Mouse (Mus musculus): ENCODE measurements around the gene Mkln1. TPM values are rescaled to one million over a fixed set of nuclear protein-coding genes. Genes with fewer than 3 reads are reported as not detected.

Gene Mkln1
- polyA plus RNA-seq, 1 experiment from 2014 or later, result 152 TPM

DNA sequence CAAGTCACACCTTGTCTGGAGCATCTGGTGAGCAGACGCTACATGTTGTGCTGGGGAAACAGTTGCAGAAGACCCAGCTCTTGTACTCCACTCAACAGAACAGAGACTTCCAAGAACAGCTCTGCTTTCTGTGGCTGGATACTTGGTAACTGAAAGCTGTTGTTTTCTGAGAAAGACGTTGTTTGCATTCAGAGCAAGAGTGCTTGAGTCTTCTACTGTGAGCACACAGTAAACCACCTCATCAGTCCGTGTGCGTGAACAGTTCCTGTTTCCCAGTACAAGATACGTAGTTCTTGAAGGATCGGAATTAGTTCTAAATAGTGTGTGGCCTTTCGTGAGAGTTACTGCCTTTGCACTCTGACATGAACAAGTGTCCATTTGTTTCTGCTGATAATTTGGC is 91.4 kb downstream of the Mkln1 start:
- ATAC-seq (replicated peaks), result no peak
- no peaks in the 10 kb centered on the region for H3K4me1 ChIP-seq
- H3K9ac ChIP-seq (replicated peaks), result no peak overlapping the region
- no peak overlapping the region for H3K4me2 ChIP-seq (replicated peaks)
- no peaks in the 10 kb centered on the region for H3K27me3 ChIP-seq
- H3K9me3 ChIP-seq, result no peaks in the 10 kb centered on the region
- WGBS, result 91% methylated on average over 7 of the region's 7 CpGs
- no peak overlapping the region for H3K4me3 ChIP-seq
- peaks cover 23% of the 10 kb centered on the region for H3K36me3 ChIP-seq
- H3K27ac ChIP-seq (replicated peaks), result no peak overlapping the region

DNA sequence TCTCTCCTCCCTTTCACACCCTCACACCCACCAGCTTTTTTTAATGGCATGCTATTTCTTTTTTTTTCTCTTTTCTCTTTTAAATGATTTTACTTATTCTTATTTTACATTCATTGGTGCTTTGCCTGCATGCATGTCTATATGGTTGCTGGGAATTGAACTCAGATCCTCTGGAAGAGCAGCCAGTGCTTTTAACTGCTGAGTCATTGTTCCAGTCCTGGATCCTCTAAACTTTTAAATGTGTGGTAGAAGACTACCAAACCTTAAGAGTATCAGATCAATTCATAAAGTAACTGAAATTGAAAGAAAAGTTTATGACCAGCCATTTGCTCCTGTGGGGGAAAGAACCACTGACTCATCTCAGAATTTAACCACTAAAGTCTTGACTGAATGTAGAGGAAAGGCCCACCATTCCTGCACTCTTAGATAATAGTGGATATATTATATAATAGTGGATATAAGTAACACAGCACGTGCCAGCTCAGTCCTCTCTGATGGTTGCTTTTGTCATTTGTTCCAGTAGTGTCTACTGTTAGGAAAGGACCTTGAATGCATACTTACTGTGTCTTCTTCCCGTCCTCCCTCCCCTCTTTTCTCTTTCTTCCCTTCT is 96.7 kb downstream of the Mkln1 start:
- no peak for ATAC-seq (replicated peaks)
- 76% methylated on average over 2 of the region's 2 CpGs for WGBS
- H3K9me3 ChIP-seq, result no peaks in the 10 kb centered on the region

GRCm38 (mm10) chr6:31496227-31496626 is 97.7 kb downstream of the Mkln1 start:
- no peaks in the 10 kb centered on the region for H3K27me3 ChIP-seq
- 76% methylated on average over 2 of the region's 2 CpGs for WGBS
- ATAC-seq (replicated peaks), result no peak
- H3K4me3 ChIP-seq, result no peak overlapping the region
- H3K4me1 ChIP-seq, result peaks cover 6% of the 10 kb centered on the region
- H3K27ac ChIP-seq (replicated peaks), result no peak overlapping the region
- no peak overlapping the region for H3K9ac ChIP-seq (replicated peaks)
- H3K4me2 ChIP-seq (replicated peaks), result no peak overlapping the region
- H3K36me3 ChIP-seq, result peaks cover 19% of the 10 kb centered on the region
- H3K9me3 ChIP-seq, result no peaks in the 10 kb centered on the region

More for the DNA sequence above, 96.7 kb downstream of the Mkln1 start:
- H3K27ac ChIP-seq (replicated peaks), result no peak overlapping the region
- no peak overlapping the region for H3K4me2 ChIP-seq (replicated peaks)
- H3K36me3 ChIP-seq, result peaks cover 26% of the 10 kb centered on the region
- H3K27me3 ChIP-seq, result no peaks in the 10 kb centered on the region
- H3K4me1 ChIP-seq, result no peaks in the 10 kb centered on the region
- H3K9ac ChIP-seq (replicated peaks), result no peak overlapping the region
- no peak overlapping the region for H3K4me3 ChIP-seq

GRCm38 (mm10) chr6:31499836-31500235 is 101.3 kb downstream of the Mkln1 start:
- no peaks in the 10 kb centered on the region for H3K9me3 ChIP-seq
- H3K4me2 ChIP-seq (replicated peaks), result no peak overlapping the region
- no peak overlapping the region for H3K4me3 ChIP-seq
- ATAC-seq (replicated peaks), result no peak
- H3K9ac ChIP-seq (replicated peaks), result no peak overlapping the region
- no peaks in the 10 kb centered on the region for H3K27me3 ChIP-seq
- H3K4me1 ChIP-seq, result peaks cover 6% of the 10 kb centered on the region
- 78% methylated on average over 10 of the region's 10 CpGs for WGBS
- H3K36me3 ChIP-seq, result peaks cover 18% of the 10 kb centered on the region
- no peak overlapping the region for H3K27ac ChIP-seq (replicated peaks)

- H3K9me3 ChIP-seq, result no peaks in the 10 kb centered on the region
- H3K4me2 ChIP-seq (replicated peaks), result no peak overlapping the region
- H3K9ac ChIP-seq (replicated peaks), result no peak overlapping the region
- H3K36me3 ChIP-seq, result peaks cover 18% of the 10 kb centered on the region
- ATAC-seq (replicated peaks), result no peak
- WGBS, result 73% methylated on average over 2 of the region's 2 CpGs
- no peak overlapping the region for H3K27ac ChIP-seq (replicated peaks)
- H3K27me3 ChIP-seq, result no peaks in the 10 kb centered on the region
- peaks cover 6% of the 10 kb centered on the region for H3K4me1 ChIP-seq
- no peak overlapping the region for H3K4me3 ChIP-seq
These were observed 101.7 kb downstream of the Mkln1 start for GRCm38 (mm10) chr6:31500260-31500659.

GRCm38 (mm10) chr6:31500691-31501090 is 102.2 kb downstream of the Mkln1 start:
- no peaks in the 10 kb centered on the region for H3K27me3 ChIP-seq
- ATAC-seq (replicated peaks), result no peak
- no peak overlapping the region for H3K4me2 ChIP-seq (replicated peaks)
- H3K9ac ChIP-seq (replicated peaks), result no peak overlapping the region
- peaks cover 18% of the 10 kb centered on the region for H3K36me3 ChIP-seq
- H3K4me1 ChIP-seq, result peaks cover 6% of the 10 kb centered on the region
- no peak overlapping the region for H3K27ac ChIP-seq (replicated peaks)
- H3K4me3 ChIP-seq, result no peak overlapping the region
- no peaks in the 10 kb centered on the region for H3K9me3 ChIP-seq

DNA sequence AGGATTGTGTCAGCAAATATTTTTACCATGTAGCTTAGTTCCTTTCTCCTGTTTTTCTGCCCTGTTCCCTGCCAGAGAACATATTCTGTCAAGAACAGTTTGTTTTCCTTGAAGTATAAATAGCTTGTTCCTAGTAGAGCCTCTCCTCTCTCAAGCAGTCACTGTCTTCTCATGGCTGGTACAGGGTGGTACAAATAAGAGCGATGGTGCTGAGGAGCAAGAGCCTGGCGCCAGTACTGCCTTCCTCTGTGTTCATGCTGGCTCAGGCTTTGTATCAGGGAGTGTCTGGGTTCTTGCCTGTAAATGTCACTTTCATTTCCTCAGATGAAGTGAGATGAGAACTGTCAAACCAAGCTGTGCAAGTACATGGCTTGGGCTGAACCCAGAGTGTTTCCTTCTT is 104.1 kb downstream of the Mkln1 start:
- H3K4me3 ChIP-seq, result no peak overlapping the region
- H3K36me3 ChIP-seq, result peaks cover 6% of the 10 kb centered on the region
- H3K9me3 ChIP-seq, result no peaks in the 10 kb centered on the region
- 92% methylated on average over 2 of the region's 2 CpGs for WGBS
- H3K27ac ChIP-seq (replicated peaks), result no peak overlapping the region
- ATAC-seq (replicated peaks), result no peak
- H3K4me1 ChIP-seq, result peaks cover 6% of the 10 kb centered on the region
- no peak overlapping the region for H3K9ac ChIP-seq (replicated peaks)
- no peaks in the 10 kb centered on the region for H3K27me3 ChIP-seq
- H3K4me2 ChIP-seq (replicated peaks), result no peak overlapping the region

- Histone ChIP-seq H3K27me3 (no peaks in the 10 kb centered on the region), H3K36me3 (no peaks in the 10 kb centered on the region), H3K9me3 (no peaks in the 10 kb centered on the region), H3K4me1 (no peaks in the 10 kb centered on the region), H3K4me2 (replicated peaks) (no peak overlapping the region), H3K27ac (replicated peaks) (no peak overlapping the region), H3K9ac (replicated peaks) (no peak overlapping the region), H3K4me3 (no peak overlapping the region)
- no peak for ATAC-seq (replicated peaks)
- WGBS, result 67% methylated on average over 6 of the region's 6 CpGs
These were observed 115.2 kb downstream of the Mkln1 start for GRCm38 (mm10) chr6:31513726-31514125.

DNA sequence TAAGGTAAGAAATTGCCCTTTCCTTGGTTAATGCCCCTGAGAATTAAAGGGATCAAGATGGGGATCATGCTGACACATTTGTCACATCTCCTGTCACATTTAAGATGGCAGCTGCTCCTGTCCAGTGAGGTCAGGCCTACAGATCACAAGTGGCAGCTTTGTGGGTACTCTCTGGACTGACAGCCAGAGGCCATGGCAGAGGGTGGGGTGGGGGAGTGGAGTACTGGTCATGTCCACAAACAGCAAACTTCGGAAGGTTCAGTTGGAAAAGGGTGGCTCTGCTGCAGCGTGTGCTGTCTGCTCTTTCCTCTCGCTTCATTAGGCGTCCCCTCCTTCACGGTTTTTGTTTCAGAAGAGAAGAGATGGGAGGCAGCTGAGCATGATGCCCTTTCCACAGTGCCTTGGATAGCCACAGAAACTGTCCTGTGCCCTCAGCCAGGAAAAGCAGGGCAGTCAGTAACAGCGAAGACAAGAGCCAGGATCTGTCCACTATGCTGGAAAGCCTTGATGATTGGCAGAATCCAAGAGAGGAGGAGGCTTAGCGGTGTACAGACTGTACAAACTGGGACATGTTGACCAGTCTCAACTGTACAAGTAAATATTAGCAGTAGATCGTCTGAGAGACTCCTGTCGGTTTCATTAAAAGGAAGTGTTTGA is 119.3 kb downstream of the Mkln1 start:
- no peaks in the 10 kb centered on the region for H3K36me3 ChIP-seq
- no peak overlapping the region for H3K4me2 ChIP-seq (replicated peaks)
- no peak overlapping the region for H3K4me3 ChIP-seq
- no peaks in the 10 kb centered on the region for H3K9me3 ChIP-seq
- no peaks in the 10 kb centered on the region for H3K27me3 ChIP-seq
- H3K27ac ChIP-seq (replicated peaks), result 0 out of 2 replicates have a peak overlapping the region, but pooled peaks have one; percentile 3
- no peak overlapping the region for H3K9ac ChIP-seq (replicated peaks)
- WGBS, result 70% methylated on average over 9 of the region's 9 CpGs
- H3K4me1 ChIP-seq, result peaks cover 5% of the 10 kb centered on the region; the same call in 1 of the 2 replicates
- no peak for ATAC-seq (replicated peaks)

- Histone ChIP-seq H3K4me2 (replicated peaks) (no peak overlapping the region), H3K9ac (replicated peaks) (no peak overlapping the region), H3K27ac (replicated peaks) (0 out of 2 replicates have a peak overlapping the region, but pooled peaks have one; percentile 3), H3K4me1 (peaks cover 5% of the 10 kb centered on the region; the same call in 1 of the 2 replicates), H3K36me3 (no peaks in the 10 kb centered on the region), H3K9me3 (no peaks in the 10 kb centered on the region), H3K4me3 (no peak overlapping the region), H3K27me3 (no peaks in the 10 kb centered on the region)
- no peak for ATAC-seq (replicated peaks)
- WGBS, result 78% methylated on average over 2 of the region's 2 CpGs
These were observed 119.8 kb downstream of the Mkln1 start for GRCm38 (mm10) chr6:31518338-31518698.

DNA sequence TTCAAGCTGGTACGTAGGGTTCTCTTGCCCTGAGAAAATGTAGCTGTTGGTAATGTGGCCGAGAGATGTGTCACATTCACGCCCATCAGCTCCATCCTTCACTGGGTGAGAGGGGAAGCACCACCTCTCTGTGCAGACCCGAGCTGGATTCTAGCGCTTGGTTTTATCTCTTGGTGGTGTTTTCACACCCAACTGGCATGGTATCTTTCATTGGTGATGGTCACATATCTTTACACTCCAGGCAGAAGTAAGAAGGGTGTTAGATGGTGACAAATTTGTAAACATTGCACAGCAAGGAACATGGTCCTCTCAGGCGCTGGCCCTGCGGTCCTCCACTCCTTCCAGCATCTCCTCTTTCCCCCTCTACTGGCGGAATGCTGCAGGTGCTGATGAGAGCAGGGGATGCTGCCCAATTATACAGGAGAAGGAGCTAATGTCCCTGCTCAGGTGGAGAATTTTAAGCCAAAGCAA is 120.5 kb downstream of the Mkln1 start:
- no peak overlapping the region for H3K4me2 ChIP-seq (replicated peaks)
- H3K9ac ChIP-seq (replicated peaks), result no peak overlapping the region
- 76% methylated on average over 8 of the region's 8 CpGs for WGBS
- H3K4me3 ChIP-seq, result no peak overlapping the region
- H3K27ac ChIP-seq (replicated peaks), result no peak overlapping the region
- no peaks in the 10 kb centered on the region for H3K9me3 ChIP-seq
- H3K27me3 ChIP-seq, result no peaks in the 10 kb centered on the region
- peaks cover 6% of the 10 kb centered on the region for H3K36me3 ChIP-seq
- 0 out of 2 replicates have a peak, but pooled peaks have one; percentile 42 for ATAC-seq (replicated peaks)
- peaks cover 5% of the 10 kb centered on the region; the same call in 1 of the 2 replicates for H3K4me1 ChIP-seq

DNA sequence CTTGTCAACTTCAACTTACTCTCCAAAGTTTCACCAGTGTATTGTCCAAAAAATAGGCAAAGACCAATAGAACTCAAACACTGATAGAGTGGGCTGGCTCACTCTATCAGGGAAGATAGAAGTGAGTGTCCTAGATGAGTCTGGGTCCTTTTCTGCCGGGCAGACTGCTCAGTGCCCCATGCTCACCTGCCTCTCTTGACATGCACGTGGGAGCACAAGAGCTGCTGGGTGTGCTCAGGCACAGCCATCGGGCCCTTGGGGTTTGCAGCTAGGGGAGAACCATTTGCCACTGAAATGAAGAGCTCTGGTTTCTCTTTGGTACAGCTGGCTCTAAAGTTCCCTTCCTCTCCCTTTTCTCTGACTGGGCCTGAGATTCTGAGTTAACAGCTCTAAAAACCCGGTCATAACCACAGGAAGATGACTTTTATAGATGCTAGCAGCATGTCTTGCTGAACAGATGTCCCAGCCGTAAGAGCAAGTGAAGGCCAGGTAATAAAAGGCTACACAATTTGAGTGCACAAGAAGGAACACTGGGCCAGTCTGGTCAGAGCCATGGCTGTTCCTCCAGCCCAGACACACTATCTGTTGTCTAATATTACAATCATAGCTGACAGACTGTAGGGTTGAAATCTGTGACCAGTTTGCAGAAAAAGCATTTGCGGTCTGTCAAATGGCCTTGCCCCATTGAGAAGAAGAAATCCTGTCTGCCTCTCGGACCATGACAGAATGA is 122.1 kb downstream of the Mkln1 start:
- no peak overlapping the region for H3K9ac ChIP-seq (replicated peaks)
- H3K27me3 ChIP-seq, result no peaks in the 10 kb centered on the region
- H3K27ac ChIP-seq (replicated peaks), result no peak overlapping the region
- H3K36me3 ChIP-seq, result peaks cover 14% of the 10 kb centered on the region
- H3K4me2 ChIP-seq (replicated peaks), result no peak overlapping the region
- H3K4me1 ChIP-seq, result peaks cover 5% of the 10 kb centered on the region; the same call in 1 of the 2 replicates
- 79% methylated on average over 7 of the region's 7 CpGs for WGBS
- no peak overlapping the region for H3K4me3 ChIP-seq
- no peak for ATAC-seq (replicated peaks)
- H3K9me3 ChIP-seq, result no peaks in the 10 kb centered on the region
